ENCODE assay signal across 8 mouse cellular contexts in genomic region chr13:44100125-44101067, GRCm38 (mm10).
DNase-seq lines count a peak whose midpoint lies in the region; ATAC-seq and TF ChIP-seq lines count a peak whose summit lies in the region.

No protein-coding gene starts in this region.

- no peak for TF ChIP-seq EP300 in heart, postnatal 0 days (IDR thresholded peaks at IDR 0.05; ENCODE audit: low read depth)

- peak overlapping the region; percentile 29; the same call in 1 of the 2 replicates for H3K9ac ChIP-seq in embryonic facial prominence, embryonic 11.5 days (replicated peaks; ENCODE audit: low read length)
- 0 out of 2 replicates have a peak overlapping the region, but pooled peaks have one; percentile 14 for H3K9ac ChIP-seq in heart, postnatal 0 days (replicated peaks; ENCODE audit: low read depth, low read length)

- H3K4me3 ChIP-seq in embryonic facial prominence, embryonic 11.5 days (ENCODE audit: low read depth, low read length) = no peak overlapping the region; the same call in 1 of the 2 replicates
- H3K4me3 ChIP-seq in heart, postnatal 0 days (ENCODE audit: low read depth, low read length) = no peak overlapping the region

- H3K4me2 ChIP-seq in embryonic facial prominence, embryonic 11.5 days (ENCODE audit: low read depth, low read length) = peak overlapping the region; percentile 35
- peak overlapping the region; percentile 36 for H3K4me2 ChIP-seq in heart, postnatal 0 days (ENCODE audit: low read depth, low read length)

- intact Hi-C loops in left cerebral cortex, postnatal 10 days (cut with DNase I) = no loop called here

- TF ChIP-seq CTCF in heart, postnatal 0 days (IDR thresholded peaks at IDR 0.05; ENCODE audit: low read depth) = no peak

- ATAC-seq in embryonic facial prominence, embryonic 11.5 days (replicated peaks; ENCODE audit: insufficient number of reproducible peaks, low FRiP score, low TSS enrichment, low read depth) = peak; percentile 87
- ATAC-seq in heart, postnatal 0 days (ENCODE audit: insufficient read depth, low read depth) = no peak; the same call in 1 of the 2 replicates
- no peak for ATAC-seq in cerebellum, adult (ENCODE audit: insufficient number of reproducible peaks, low FRiP score, low TSS enrichment)

- DNase-seq in R1 (ENCODE audit: low read depth, low spot score) = peak; percentile 95
- DNase-seq in embryonic facial prominence, embryonic 11.5 days (ENCODE audit: low spot score) = peak; percentile 78
- peak; percentile 27 for DNase-seq in heart, postnatal 0 days (ENCODE audit: low spot score)
- DNase-seq in left cerebral cortex, postnatal 10 days (ENCODE audit: extremely low spot score in 1 of 2, low spot score in 2 of 2) = peak; percentile 31 to 58
- peak; percentile 90 for DNase-seq in retina, postnatal 1 day
- DNase-seq in adrenal gland, postnatal 14 days = no peak
- DNase-seq in gastrocnemius, adult 8-10 months (ENCODE audit: low spot score in 2 of 2) = no peak

- no peaks in the 10 kb centered on the region for H3K9me3 ChIP-seq in embryonic facial prominence, embryonic 11.5 days (replicated peaks; ENCODE audit: control insufficient read depth, low read length)
- H3K9me3 ChIP-seq in heart, postnatal 0 days (replicated peaks; ENCODE audit: control insufficient read depth, low read length) = no peaks in the 10 kb centered on the region

- no peak overlapping the region for H3K27ac ChIP-seq in embryonic facial prominence, embryonic 11.5 days (replicated peaks; ENCODE audit: low read depth, low read length)
- no peak overlapping the region for H3K27ac ChIP-seq in heart, postnatal 0 days (ENCODE audit: low read depth)

- H3K4me1 ChIP-seq in embryonic facial prominence, embryonic 11.5 days (ENCODE audit: control insufficient read depth, insufficient read depth, low read length) = no peaks in the 10 kb centered on the region; the same call in 1 of the 2 replicates
- H3K4me1 ChIP-seq in heart, postnatal 0 days (ENCODE audit: control insufficient read depth, insufficient read depth) = peaks cover 3% of the 10 kb centered on the region; the same call in 1 of the 2 replicates

- no peaks in the 10 kb centered on the region for H3K36me3 ChIP-seq in embryonic facial prominence, embryonic 11.5 days (replicated peaks; ENCODE audit: control insufficient read depth, insufficient read depth, low read depth, low read length)
- no peaks in the 10 kb centered on the region for H3K36me3 ChIP-seq in heart, postnatal 0 days (replicated peaks; ENCODE audit: control insufficient read depth, insufficient read depth, low read length)

- no peaks in the 10 kb centered on the region for H3K27me3 ChIP-seq in embryonic facial prominence, embryonic 11.5 days (ENCODE audit: control insufficient read depth, insufficient read depth, low read length)
- no peaks in the 10 kb centered on the region for H3K27me3 ChIP-seq in heart, postnatal 0 days (ENCODE audit: control insufficient read depth, insufficient read depth, low read length)

- 18% methylated on average over 21 of the region's 21 CpGs for WGBS in embryonic facial prominence, embryonic 11.5 days
- WGBS in heart, postnatal 0 days = 34% methylated on average over 21 of the region's 21 CpGs

Comparison
In these comparisons a context has a peak if more than half of its experiments do, and no peak if none do; other contexts are left out.
1. DNase-seq: peak in R1 (single experiment), embryonic facial prominence, embryonic 11.5 days (single experiment), heart, postnatal 0 days (single experiment), left cerebral cortex, postnatal 10 days (2 of 2) and retina, postnatal 1 day (single experiment); none in adrenal gland, postnatal 14 days (single experiment) and gastrocnemius, adult 8-10 months (0 of 2).